Mouse (Mus musculus) heart, embryonic 16.5 days (tissue): ENCODE results near the gene Tubgcp3. TPM values are rescaled to one million over a fixed set of nuclear protein-coding genes. Genes with fewer than 3 reads are reported as not detected.

Source experiments
- ATAC-seq: fragments of 200-750 bp; cut with Nextera tagmentation; replicated peaks from 2 replicates; pipeline ENCODE4 v1.8.0; 2017; ENCODE audit warnings: moderate number of reproducible peaks; ENCODE audit not compliant: insufficient read depth, low FRiP score; ENCODE audit errors: extremely low read depth
- H3K27ac ChIP-seq: fragments of 300-500 bp; sonication (generic); 2 replicates; pipeline ENCODE4 v1.5.1; 2014; ENCODE audit warnings: mild to moderate bottlenecking, low read length, control low read depth, moderate library complexity
- H3K27me3 ChIP-seq: fragments of 300-500 bp; sonication (generic); 2 replicates; pipeline ENCODE4 v1.6.1; 2014; ENCODE audit warnings: low read length, mixed read lengths; ENCODE audit not compliant: control insufficient read depth, insufficient read depth
- H3K36me3 ChIP-seq: fragments of 300-500 bp; sonication (generic); 2 replicates; pipeline ENCODE4 v1.6.1; 2014; ENCODE audit not compliant: control insufficient read depth, insufficient read depth
- H3K4me1 ChIP-seq: fragments of 300-500 bp; sonication (generic); 2 replicates; pipeline ENCODE4 v1.6.1; 2014; ENCODE audit warnings: low read length, mixed read lengths; ENCODE audit not compliant: control insufficient read depth, insufficient read depth
- H3K4me2 ChIP-seq: fragments of 300-500 bp; sonication (generic); 2 replicates; pipeline ENCODE4 v1.6.1; 2014; ENCODE audit warnings: low read depth, mild to moderate bottlenecking, control low read depth, low read length
- H3K4me3 ChIP-seq: fragments of 300-500 bp; sonication (generic); 2 replicates; pipeline ENCODE4 v1.5.1; 2014; ENCODE audit warnings: mild to moderate bottlenecking, control low read depth, low read length
- H3K9ac ChIP-seq: fragments of 300-500 bp; sonication (generic); 2 replicates; pipeline ENCODE4 v1.6.1; 2014; ENCODE audit warnings: low read length, control low read depth
- H3K9me3 ChIP-seq: fragments of 300-500 bp; sonication (generic); replicated peaks from 2 replicates; pipeline ENCODE4 v1.6.1; 2016; ENCODE audit warnings: low read length; ENCODE audit not compliant: control insufficient read depth
- WGBS: fragments of 180-500 bp; shearing (Covaris S2); extraction: QIAGEN DNeasy Blood & Tissue Kit; methylation state at CpG from one replicate; pipeline ENCODE4 v1.1.7; 2014; 5-methylcytosine and 5-hydroxymethylcytosine counted together
- microRNA-seq: library from miRNA; unstranded; fragments of <30 nt; microRNA quantifications from one replicate; pipeline ENCODE4, GENCODE M21; 2017
- polyA plus RNA-seq: library from polyadenylated mRNA; unstranded; fragments of >200 nt; fragmentation: Nextera tagmentation; extraction: Ambion mirVana; gene quantifications from 2 replicates; pipeline ENCODE4 v1.2.1, GENCODE M21; 2015

Tubgcp3 gene
- polyA plus RNA-seq, 1 experiment from 2014 or later = 29.4 TPM

GRCm38 (mm10) chr8:12576003-12576402 is 96.0 kb downstream of the Tubgcp3 start:
- H3K9ac ChIP-seq = no peak overlapping the region
- H3K9me3 ChIP-seq = no peaks in the 10 kb centered on the region
- no peak for ATAC-seq
- H3K27me3 ChIP-seq = peaks cover 4% of the 10 kb centered on the region; the same call in 1 of the 2 replicates
- H3K4me2 ChIP-seq = no peak overlapping the region
- 53% methylated on average over 5 of the region's 5 CpGs for WGBS
- no peak overlapping the region for H3K4me3 ChIP-seq
- no peaks in the 10 kb centered on the region for H3K4me1 ChIP-seq
- no peak overlapping the region for H3K27ac ChIP-seq
- no peaks in the 10 kb centered on the region for H3K36me3 ChIP-seq

GRCm38 (mm10) chr8:12572814-12573534 is 99.1 kb downstream of the Tubgcp3 start, which contains the start of gene Spaca7:
Spaca7 (plus strand) TSS chr8:12573029.
- Histone ChIP-seq H3K4me3 (no peak within 1 kb of the TSS), H3K27me3 (peaks cover 11% of the 10 kb centered on the region), H3K36me3 (no peaks in the 10 kb centered on the region), H3K9ac (no peak within 1 kb of the TSS), H3K4me2 (no peak within 1 kb of the TSS), H3K27ac (no peak within 1 kb of the TSS), H3K4me1 (no peaks in the 10 kb centered on the region), H3K9me3 (no peaks in the 10 kb centered on the region)
- WGBS = 52% methylated on average over 14 of the region's 14 CpGs
- no peak for ATAC-seq

- no peaks in the 10 kb centered on the region for H3K9me3 ChIP-seq
- ATAC-seq = no peak
- WGBS = 45% methylated on average over 7 of the region's 7 CpGs
- no peaks in the 10 kb centered on the region for H3K36me3 ChIP-seq
- no peak overlapping the region for H3K4me2 ChIP-seq
- peaks cover 26% of the 10 kb centered on the region for H3K27me3 ChIP-seq
- H3K27ac ChIP-seq = no peak overlapping the region
- no peaks in the 10 kb centered on the region for H3K4me1 ChIP-seq
- H3K9ac ChIP-seq = no peak overlapping the region
- no peak overlapping the region for H3K4me3 ChIP-seq
These were observed 105.5 kb downstream of the Tubgcp3 start for GRCm38 (mm10) chr8:12566509-12566908.

GRCm38 (mm10) chr8:12565488-12565887 is 106.6 kb downstream of the Tubgcp3 start:
- Histone ChIP-seq H3K4me3 (no peak overlapping the region), H3K27ac (no peak overlapping the region), H3K9me3 (no peaks in the 10 kb centered on the region), H3K4me2 (no peak overlapping the region), H3K36me3 (no peaks in the 10 kb centered on the region), H3K4me1 (no peaks in the 10 kb centered on the region), H3K27me3 (peaks cover 31% of the 10 kb centered on the region), H3K9ac (no peak overlapping the region)
- 74% methylated on average over 10 of the region's 10 CpGs for WGBS
- ATAC-seq = no peak

- H3K4me1 ChIP-seq = no peaks in the 10 kb centered on the region
- H3K4me3 ChIP-seq = no peak overlapping the region
- H3K36me3 ChIP-seq = no peaks in the 10 kb centered on the region
- H3K9ac ChIP-seq = no peak overlapping the region
- 5% methylated on average over 4 of the region's 4 CpGs for WGBS
- no peaks in the 10 kb centered on the region for H3K9me3 ChIP-seq
- H3K27me3 ChIP-seq = peaks cover 31% of the 10 kb centered on the region
- no peak overlapping the region for H3K27ac ChIP-seq
- H3K4me2 ChIP-seq = no peak overlapping the region
- no peak for ATAC-seq
These were observed 107.7 kb downstream of the Tubgcp3 start for GRCm38 (mm10) chr8:12564307-12564706.

Small RNA genes lying within 50 kb of the gene (microRNA-seq; reads per million reads assigned to microRNA genes)
- gene Gm26483 = not detected

Other genes with a start within 250 kb of the Tubgcp3 start
- not detected in 2 replicates for gene Spaca7, start 99.2 kb downstream of the Tubgcp3 start, polyA plus RNA-seq
- gene Atp11a, start 84.8 kb upstream of the Tubgcp3 start, polyA plus RNA-seq = 10.8 and 13.2 TPM in 2 replicates
- gene Mcf2l, start 201.6 kb upstream of the Tubgcp3 start, polyA plus RNA-seq = 11.0 and 11.1 TPM in 2 replicates